Mouse (Mus musculus) thymus, postnatal 25 days (tissue): ENCODE measurements around the gene Dyrk1a.

Source experiments
- DNase-seq: peaks from one replicate; pipeline ENCODE4 v3.0.0; 2022

Gene Dyrk1a

DNA sequence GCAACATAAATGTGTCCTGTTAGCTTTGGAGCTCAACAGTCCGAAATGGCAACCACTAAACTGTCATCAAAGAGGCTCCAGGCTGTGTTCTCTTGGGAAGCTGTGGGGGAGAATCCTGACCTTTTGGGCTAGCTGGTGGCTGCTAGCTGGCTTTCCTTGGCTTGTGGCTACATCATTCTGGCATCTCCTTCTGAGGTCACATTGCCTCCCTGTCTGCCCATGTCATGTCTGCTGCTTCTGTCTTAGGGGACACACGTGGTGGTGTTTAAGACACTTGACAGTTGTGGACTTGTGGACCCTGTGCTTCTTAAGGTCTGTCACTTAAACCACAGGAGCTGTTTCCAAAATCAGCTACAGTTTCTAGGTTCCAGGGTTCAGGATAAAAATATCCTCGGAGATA, 21.7 kb downstream of the Dyrk1a start:
- no peak for DNase-seq

DNA sequence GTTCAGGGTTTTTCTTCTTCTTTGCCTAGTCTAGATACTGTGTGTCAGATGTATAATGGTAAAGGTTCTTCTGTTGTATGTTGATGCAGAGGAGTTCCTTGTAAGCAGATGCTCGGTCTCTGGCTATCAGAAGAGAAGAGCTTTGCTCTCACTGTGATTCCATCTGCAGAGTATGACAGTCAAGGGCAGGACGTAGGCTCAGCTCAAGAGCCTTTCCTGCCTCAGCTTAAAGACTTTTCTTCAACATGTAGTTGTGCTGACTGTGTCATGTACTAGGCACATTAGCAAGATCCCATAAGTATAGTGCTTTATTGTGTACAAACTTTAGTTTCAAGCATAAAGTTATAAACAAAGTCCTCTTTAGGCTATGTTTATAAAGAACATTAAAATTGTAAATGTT, 26.8 kb downstream of the Dyrk1a start:
- no peak for DNase-seq

DNA sequence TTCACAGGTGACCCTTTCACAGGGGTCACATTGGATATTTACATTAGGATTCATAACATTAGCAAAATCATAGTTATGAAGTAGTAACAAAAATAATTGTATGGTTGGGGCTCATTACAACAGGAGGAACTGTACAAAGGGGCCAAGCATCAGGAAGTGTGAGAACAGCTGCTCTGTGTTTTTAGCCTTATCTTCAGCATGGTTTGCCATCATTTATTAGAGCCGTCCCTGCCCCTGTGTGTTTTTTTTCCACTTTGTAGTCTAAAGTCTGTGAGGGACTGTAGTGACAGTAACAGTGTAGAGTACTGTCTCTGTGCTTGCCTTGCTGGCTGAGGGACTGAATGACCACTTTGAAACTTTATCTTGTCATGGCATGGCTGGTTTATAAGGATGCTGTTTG, 27.8 kb downstream of the Dyrk1a start:
- DNase-seq, result no peak

- no peak for DNase-seq
Measured at GRCm38 (mm10) chr16:94599977-94600724, 30.3 kb downstream of the Dyrk1a start.

GRCm38 (mm10) chr16:94601089-94601488, 31.3 kb downstream of the Dyrk1a start:
- peak; percentile 19 for DNase-seq

DNA sequence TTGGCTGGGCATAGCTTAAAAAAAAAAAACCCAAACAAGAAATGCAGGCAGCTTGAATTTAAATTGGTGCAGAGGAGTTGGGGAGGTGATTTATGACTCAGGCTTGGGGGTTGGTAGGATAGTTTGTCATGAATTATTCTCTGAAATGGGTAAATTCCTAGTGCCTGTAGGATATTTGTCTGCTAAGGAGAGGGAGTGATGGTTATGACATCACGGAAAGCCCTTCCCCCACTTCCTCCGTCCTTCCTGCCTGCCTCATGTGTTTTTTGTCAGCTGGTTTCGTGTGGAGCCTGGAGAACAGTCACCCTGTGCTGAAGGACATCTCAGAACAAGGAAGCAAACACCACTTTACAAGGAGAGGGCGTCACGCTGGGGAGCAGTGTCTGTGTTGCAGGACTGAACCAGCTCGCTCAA, 31.7 kb downstream of the Dyrk1a start:
- peak; percentile 66 for DNase-seq

DNA sequence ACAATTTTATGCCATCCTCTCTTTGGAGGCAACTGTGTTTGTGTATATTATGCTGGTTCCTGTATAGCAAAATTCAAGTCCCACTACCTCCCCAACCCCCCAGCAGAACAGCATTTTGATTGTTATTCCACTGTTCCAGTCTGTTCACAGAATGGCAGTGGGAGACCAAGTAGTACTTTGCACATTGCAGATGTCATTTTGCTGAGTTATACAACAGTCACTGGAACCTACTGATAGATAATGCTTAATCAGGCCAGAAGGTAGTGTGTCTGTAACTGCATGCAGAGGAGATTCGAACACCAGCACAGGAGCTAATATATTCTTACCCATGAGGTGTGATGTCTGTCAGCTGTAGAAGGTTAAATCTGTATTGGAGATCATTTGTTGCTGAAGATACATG, 32.4 kb downstream of the Dyrk1a start:
- no peak for DNase-seq

DNA sequence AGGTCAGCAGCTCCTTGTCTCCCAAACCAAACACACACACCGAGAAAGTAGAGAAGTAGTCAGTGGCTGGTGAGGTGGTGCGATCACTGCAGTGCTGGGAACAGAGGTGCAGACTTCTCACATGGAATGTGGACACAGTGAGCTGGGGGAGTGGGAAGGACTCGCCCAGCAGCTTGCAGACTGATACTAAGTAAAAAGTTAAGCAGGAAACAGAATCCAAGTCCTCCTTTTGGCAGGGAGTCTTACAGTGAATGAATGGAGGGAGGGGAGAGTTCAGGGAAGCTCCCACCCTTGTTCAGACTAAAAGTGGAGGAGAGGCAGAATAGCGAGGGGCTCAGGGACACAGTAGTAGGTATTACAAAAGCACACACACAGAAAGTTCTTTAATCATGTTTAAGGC, 32.9 kb downstream of the Dyrk1a start:
- no peak for DNase-seq

DNA sequence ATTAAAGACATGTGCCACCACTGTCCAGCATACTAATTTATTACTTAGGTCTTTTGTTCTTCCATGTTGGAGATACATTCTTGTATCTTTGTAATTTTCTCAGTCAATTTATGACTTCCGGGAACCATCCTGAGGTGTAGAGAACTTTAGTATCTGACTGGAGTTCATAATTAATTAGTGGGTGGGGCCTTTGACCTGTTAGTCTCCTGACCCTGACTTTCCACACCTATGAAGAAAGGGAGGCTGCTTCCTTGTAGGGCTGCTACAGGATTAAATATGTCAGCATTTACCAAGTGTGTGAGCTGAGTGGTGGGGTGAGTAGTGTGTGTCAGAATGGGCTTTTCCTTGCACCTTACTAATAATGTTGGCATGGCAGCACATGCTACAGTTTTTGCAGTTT, 36.4 kb downstream of the Dyrk1a start:
- no peak for DNase-seq

- DNase-seq, result no peak
Measured at GRCm38 (mm10) chr16:94607468-94607867, 37.7 kb downstream of the Dyrk1a start.

DNA sequence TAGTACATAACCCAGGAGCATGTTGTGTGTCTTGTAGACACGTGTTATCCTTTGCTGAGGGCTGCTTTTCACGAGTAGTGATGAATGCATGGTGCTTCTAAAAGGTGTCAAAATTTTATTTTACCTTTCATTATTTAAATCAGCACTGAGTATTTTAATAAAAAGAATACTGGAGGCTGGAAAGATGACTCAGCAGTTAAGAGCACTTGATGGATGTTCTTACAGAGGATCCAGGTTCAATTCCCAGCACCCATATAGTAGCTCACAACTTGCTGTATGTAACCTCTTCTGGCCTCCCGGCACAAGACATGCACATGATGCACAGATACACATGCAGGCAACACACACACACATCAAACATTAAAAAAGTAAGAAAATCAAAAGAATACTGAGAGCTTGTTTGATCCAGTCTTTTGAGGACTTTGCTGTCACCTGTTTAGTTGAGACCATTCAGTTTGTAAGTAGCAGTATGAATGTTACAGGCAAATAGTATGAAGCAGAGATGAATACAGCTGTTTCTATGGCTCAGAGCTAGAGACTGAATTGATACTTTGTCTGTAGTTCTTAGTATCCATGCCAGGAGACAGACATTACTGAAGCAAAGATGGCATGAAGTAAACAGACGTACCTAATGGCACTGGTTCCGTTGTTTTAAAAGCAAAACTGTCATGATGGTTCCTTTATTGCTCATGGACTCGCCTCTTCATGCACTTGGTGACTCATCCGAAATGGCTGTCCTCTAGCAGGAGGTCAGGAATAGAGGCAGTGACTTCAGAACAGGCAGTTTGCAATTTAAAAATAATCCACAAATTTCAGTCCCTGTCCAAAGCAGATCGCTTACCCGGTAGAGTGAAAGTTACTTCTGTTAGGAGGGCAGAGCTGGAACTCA, 39.1 kb downstream of the Dyrk1a start:
- DNase-seq, result no peak

DNA sequence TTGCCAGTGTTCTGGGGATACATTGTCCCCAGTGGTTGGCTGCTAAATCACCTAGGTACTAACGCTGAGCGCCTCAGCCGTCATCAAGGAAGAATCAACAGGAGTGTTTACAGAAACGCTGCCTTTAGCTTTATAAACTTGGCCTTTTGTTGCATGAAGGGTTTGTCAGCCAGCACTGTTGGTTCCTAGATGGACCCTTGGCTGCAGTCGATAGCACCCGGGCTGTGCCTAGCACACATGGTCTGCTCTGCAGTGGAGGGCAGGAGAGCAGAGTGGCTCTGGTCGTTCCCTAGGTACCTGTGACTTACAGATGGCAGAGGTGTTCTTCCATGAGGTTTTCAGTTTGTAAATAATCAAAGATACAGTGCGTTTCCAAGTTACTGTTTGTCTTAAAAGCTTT, 42.8 kb downstream of the Dyrk1a start:
- DNase-seq, result no peak

DNA sequence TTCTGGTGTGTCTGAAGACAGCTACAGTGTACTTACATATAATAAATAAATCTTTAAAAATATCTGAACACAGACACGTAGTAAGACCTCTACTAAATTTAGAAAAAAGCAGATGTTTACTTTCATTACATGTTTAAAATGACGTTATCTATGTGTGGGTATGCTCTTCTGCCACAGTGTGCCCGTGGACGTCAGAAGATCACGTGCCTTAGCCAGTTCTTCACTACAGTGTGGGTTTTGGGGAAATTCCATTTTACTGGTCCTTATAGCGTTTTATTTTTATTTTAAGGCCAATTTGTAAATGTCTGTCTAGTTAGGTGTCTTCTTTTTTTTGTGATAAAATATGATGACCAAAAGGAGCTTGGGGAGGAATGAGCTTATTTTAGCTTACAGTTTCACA, 47.4 kb downstream of the Dyrk1a start:
- no peak for DNase-seq

DNA sequence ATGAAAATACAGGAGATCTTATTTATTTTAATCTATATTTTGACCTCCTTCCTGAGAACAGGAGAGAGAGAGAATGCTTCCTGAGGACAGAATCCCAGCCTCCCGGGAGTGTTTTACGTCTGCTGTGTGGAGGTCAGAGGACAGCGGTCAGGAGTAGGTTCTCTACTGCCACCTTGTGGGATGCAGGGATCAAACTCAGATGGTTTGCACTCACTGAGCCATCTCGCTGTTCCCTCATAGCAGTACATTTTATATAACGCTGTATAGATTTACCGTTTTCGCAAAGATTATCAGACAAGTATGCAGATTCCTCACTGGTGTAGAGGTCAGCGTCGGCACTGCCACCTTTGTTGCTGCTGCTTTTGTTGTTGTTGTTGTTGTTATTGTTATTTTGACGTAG, 48.7 kb downstream of the Dyrk1a start:
- DNase-seq, result peak; percentile 65

GRCm38 (mm10) chr16:94619301-94619700, 49.5 kb downstream of the Dyrk1a start:
- DNase-seq, result no peak

DNA sequence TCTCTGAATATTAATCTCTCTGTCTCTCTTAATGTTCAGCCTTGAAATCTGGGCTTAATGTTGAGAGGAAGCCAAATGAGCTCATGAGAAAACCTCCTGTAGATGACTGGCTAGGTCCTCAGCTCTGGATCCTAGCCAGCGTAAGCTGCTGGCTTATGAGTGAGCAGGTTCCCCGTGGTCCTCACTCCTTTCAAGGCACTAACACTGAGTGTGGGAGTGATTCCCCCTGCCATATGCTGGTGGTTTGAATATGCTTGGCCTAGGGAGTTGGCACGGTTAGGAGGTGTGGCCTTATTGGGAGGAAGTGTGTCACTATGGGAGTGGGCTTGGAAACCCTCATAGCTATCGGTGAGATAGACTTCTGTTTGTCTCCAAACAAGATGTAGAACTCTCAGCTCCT, 55.1 kb downstream of the Dyrk1a start:
- DNase-seq, result no peak

- DNase-seq, result no peak
Measured at GRCm38 (mm10) chr16:94625639-94626038, 55.8 kb downstream of the Dyrk1a start.

DNA sequence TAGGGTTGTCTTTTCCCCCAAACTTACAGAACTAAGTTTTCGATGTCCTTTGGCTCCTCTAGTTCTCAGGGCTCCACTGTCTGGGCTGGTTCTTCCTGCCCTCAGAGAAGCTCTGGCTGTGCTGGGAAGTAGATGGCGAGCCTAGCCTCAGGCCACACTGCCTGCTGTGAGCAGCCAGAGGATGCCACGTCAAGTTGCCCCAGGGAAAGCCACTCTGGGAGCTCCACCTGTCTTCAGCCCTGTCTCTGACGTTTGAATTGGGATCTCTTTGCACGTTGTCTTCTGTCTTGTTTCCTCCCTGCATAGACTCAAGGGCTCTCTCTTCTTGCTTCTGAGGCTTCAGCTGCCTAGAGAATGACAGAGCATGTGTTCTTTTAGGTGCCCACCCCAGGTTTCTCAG, 57.9 kb downstream of the Dyrk1a start:
- no peak for DNase-seq

DNA sequence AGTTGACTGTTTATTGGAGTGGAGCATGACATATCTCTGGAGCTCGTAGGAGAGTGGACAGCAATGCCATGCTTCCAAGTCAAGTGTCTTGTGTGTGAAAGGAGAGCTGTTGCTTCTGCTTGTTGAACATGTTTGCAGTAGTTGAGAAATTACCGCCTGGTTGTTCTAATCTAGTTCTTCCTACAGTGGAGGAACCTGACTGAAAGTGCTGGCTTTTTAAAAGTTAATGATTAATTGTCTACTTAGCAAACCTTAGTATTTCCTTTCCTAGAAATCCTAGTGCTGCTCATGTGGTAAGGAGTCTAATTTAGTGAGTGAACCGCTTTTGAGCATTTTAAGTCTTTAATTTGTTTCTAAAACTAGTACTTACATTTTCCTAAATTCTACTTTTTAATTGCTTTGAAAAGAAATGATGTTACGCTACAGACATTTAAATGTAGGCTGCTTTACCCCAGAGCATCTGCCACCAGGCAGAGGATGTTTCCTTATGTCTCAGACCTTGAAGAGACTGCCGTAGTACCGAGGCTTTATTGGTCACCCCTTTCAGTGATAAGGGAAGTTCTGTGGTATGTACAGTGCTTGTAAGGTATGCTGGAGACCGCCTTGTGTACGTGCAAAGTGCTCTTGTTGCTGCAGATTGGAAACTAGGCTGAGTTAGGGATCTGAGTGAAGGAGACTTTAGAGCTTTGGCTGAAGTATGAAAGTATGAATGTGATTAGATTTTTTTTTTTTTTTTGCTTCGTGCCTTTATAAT, 59.3 kb downstream of the Dyrk1a start:
- no peak for DNase-seq

DNA sequence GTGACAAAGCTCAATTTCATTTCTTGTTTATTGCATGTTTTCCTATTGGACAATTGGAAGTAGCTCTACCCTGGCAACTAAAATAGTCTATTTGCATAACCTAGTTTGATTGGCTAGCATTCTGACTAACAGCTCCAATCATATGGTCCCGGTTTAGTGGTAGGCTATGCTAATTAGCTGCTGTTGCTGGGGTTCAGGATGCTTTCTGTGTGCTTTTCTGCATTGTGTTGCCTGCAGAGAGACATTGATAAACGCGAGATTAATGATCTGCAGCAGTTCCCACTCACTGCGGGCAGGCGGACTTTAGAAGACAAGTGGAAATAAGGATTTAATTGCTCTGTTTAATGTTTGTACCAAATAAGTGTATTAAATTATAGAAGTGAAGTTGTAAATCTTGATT, 62.2 kb downstream of the Dyrk1a start:
- peak; percentile 40 for DNase-seq

DNA sequence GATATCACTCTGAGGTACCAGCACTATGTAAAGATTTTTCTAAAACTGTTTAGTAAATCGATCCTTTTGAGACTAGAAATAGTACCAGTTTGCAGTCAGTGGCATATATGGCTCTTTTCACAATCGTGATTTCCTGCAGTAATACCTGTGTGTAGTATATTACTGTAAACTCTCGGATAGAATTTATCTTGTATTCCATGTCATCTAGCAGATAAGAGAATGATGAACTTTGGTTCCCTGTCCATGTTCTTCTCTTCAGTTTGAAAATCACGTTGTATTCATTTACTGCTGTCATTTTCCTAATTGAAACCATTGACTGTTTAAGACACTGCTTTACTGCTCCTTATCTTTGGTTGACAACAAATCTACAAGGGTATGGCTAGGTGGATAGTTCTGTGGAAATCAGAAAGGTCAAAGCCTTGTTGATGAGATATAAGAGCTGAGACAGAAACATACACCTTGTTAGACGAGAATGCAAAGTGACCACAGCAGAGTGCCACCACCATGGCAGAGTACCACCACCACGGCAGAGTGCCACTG, 62.7 kb downstream of the Dyrk1a start:
- DNase-seq, result no peak

DNA sequence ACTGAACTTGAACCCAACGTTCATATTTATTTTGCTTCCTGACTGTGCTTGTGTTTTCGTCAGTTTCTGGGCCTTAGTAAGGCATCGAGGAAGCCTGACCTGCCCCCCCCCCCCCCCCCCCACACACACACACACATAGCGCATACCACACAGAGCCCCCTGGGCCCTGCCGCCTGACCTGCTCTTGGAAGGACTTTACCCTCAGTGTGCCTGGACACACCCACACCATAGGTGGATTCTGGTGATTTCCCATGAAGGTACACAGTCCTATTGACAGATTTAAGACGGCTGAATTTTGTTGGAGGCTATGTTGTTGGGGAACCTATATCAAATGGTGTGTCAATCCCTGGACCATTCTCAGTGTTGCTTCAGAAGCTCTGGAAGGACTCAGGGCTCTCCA, 63.2 kb downstream of the Dyrk1a start:
- no peak for DNase-seq

DNA sequence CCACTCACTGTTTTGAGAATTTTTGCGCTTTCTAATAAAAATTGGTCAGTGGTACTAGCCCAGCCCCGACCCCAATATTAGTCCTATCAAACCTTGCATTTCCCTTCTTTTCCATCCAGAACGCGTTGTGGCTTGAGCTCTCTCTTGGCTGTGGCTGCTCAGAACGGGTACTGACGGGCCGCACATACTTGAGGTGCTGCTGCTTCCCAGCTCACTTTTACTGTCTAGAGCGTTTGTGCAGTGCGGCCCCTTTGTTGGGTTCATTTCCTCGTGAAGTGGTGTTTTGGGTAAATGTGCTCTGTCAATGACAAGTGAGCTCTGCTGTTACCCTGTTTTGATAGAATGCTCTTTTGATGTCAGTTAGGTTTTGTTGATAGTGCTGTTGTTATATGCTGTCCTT, 67.6 kb downstream of the Dyrk1a start:
- peak; percentile 23 for DNase-seq
